Mouse (Mus musculus) testis, postnatal 10 days (tissue): ENCODE results near the gene Plcb1.

Experiments used
- DNase-seq: peaks from one replicate; pipeline ENCODE4 v3.0.0; 2021; ENCODE audit warnings: low spot score

Plcb1 gene

DNA sequence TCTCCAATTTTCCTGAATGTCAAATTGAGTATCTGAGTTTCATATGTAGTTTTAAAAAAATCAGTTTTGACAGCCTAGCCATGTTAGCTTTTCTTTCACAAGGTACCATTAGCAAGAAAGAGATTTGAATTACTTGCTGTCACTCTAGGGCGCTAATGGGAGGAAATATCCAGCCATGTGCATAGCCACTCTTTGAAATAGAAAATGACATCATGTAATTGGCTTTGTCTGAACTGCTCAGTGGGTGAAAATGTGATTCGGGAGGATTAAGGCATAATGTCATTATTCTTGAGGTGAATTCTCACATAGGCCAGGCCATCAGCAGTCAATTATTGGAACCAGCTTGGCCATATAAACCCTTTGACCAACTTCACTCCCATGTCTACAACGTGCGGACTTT, 285.5 kb downstream of the Plcb1 start:
- no peak for DNase-seq

DNA sequence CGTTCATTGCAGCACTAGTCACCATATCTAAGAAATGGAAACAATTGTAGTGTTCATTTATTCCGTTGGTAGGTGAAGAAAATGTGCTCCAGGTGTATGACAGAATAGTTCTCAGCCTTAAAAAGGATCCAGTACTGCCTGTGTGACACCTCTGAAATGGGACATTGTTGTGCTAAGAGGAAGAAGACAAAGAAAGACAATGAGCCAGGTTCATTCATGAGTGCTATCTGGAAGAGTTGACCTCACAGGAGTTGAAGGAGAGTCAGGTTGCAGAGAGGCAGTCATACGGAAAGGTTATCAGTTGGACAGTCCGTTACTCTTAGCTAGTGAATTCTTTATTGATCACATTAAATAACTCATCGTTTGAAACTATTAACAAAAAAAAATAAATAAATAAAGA, 286.6 kb downstream of the Plcb1 start:
- DNase-seq: no peak

DNA sequence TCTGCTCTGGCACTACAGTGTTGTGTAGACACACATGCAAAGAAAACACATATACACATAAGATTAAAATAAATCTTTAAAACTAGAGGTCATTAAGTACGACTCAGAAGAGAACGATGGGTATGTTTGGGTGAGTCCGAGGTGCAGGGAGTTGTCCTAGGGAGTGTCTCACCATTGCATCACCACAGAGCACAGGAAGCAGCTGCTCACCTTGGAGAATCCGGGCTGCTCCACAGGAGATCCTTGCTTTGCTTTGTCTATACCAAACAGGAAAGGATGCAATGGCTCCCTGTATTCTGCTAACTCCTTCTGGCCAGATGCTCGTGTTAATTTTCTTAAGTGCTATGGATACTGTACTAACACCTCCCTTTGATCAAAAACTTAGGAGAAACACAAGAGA, 287.1 kb downstream of the Plcb1 start:
- DNase-seq: no peak

DNA sequence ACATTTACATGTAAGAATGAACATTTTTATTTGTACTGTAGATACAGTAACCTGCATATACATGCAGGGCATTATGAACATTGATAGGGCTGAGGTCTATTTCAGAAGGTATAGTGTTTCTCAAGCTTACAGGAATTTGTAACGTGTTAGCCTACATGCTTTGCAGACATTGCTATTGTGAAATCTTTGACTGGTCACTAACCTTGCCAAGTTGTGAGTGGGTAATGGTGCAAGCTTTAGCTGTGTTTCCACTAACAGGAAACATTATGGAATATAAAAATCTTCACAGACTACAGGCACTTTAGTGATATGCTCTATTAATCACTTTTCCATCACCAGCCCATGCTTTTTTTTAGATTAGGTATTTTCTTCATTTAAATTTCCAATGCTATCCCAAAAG, 289.5 kb downstream of the Plcb1 start:
- no peak for DNase-seq

DNA sequence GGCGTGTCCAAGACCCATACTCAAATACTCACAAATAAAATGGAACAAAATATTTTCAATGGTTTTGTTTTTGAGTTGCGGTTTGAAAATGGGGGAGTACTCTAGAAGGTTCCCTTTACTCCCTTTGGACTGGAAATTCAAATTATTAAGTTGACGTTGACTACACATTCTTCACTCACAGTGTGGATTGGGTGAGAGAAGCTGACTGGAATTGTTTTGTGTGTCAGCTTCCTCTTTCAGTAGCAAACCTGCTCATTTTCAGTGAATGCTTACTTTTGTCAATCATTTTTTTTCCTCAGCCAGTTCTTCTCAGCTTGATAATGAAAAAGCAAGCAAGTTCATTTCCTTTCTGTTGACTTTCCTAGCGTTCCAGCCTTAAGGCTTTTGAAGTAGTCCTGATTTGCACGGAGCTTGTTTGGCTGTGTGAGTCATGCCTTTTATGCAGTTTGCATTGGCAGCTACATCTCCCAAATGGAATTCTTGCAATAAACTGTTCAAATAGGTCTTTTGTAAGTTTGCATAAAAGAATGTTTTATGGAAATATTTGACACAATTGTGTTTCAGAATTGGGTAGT, 306.8 kb downstream of the Plcb1 start:
- no peak for DNase-seq

DNA sequence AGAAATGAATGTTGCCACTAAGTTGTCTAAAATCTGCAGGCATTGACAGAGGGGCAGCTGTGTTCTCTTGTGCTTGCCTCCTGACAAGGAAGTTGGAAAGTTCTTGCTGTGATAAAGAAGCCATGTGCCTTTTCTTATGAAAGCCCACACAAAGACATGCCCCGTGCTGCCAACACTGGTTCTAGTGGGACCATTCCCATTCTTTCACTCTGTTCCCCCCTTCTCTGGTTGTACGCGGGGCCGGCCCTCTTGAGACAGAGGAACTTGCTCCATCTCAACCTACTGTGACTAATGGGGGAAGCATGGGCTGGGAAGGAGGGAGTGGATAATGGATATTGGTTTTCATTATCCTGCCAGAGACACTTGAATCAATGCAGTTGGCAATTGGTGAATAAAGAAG, 315.4 kb downstream of the Plcb1 start:
- no peak for DNase-seq

DNA sequence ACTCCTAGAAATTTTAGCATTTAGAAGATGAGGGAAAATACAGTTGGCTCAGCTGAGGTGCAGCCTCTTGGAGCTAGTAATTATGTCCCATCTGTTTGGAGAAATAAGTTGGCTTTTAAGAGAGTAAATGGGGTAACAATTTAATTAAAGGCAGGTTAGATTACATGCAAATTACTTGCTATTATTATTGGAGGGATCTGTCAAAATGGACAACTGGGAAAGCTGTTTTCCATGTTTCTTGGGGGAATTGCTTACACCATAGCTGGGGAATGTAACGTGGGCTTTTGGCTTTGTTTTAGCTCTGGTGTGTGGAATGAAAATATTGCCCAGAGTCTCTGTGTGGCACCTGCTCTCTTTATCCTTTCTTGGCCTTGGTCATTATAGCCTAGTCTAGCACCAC, 316.1 kb downstream of the Plcb1 start:
- no peak for DNase-seq

DNA sequence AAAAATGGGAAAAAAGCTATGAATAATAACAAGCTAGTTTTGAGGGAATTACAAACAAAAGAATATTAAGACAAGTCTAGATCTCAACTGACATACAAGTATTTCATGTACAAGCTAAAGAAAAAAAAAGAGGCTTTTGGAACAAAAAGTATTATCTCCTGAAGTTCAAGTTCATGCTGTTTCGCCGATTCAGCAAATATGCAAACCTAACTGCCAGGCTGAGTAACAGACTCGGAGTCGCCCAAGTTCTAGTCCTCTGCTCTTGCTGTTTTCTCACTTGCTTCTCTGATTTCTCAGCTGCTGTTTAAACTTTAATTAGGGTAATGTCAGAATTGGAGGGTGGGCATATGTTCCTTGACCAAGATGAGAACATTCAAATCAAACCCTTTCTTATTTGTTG, 320.8 kb downstream of the Plcb1 start:
- DNase-seq: no peak

DNA sequence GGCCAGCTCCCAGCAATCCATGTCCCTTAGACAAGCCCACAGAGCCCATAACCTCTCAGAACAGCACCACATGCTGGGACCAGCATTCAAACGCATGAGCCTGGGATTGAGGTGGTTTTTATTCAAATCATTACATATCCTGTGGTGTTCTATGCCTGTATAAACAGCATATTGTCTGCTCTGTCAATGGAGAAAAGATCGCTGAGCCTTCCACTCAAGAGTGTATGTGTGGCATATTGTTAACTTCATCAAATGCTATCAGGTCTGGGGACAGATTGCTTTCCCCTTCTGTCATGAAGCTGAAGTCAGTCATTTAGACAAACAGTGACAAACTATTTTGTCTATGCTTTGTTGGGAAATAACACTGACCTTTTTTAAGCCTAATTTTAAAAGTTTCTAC, 322.7 kb downstream of the Plcb1 start:
- DNase-seq: no peak

DNA sequence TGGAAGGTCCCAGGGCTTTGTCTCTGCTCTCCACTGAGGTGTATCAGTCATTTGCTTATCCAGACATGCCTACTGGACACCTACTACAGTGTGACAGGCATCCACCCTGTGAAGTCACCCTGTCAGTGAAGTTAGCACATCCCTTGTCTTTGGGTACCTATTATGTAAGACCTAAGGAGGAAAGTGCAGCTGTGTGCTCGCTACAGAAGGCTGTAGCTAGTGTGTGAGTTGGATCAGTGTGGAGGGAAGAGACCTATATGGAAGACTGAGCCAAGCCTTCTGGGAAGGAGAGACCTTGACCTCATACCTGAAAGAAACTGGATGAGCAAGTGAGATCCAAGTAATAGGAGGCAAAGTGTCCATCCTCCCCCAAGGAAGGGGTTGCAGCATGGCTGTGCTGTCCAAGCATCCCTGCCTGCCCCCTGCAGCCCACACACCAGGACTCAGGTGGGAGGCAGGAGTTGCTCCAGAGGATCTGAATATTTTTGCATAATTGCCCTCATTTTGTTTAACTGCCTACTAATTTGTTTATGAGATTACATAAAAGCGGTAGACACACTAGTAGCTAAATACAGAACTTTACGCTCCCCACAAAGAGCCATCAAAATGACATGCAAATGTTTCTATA, 328.7 kb downstream of the Plcb1 start:
- DNase-seq: no peak

DNA sequence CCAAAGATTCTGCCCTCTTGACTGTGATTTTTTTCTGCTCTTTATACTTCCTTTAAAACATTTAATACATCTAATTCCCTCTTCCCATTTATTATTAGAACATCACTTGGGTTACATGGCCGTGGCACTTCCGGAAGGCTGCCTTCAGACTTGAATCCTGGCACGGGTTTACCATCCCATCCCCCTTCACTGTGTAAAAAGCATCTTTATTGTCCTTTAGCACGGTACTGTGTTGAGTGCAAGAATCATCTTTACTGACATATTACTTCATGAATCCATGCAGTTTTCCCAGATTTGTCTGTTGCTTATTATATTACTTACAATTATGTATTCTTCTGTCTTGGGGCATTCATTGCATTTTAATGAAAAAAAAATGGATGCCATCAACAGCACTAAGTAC, 337.2 kb downstream of the Plcb1 start:
- no peak for DNase-seq

DNA sequence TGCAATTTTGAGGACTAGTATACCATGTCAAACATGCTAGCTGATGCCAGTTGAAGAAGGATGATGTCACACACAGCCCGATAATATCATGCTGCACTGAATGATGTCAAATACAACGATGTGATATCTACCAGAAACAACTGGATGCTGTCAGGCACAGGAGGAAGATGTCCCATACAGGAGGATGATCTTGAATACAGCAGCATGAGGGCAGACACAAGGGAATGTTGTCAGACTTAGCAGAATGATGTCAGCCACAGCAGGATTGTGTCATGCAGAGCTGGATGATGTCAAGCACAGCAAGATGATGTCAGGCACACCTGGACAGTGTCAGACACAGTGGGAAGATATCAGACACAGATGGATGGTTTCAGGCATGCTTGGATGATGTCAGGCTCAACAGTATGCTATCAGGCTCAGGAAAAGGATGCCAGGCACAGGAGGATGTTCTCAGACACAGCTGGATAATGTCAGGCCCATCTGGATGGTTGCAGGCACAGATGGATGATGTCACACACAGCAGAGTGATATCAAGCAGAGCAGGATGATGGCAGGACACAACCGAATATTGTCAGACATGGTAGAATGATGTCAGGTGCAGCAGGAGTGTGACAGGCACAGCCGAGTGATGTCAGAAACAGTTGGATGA, 338.0 kb downstream of the Plcb1 start:
- DNase-seq: no peak

DNA sequence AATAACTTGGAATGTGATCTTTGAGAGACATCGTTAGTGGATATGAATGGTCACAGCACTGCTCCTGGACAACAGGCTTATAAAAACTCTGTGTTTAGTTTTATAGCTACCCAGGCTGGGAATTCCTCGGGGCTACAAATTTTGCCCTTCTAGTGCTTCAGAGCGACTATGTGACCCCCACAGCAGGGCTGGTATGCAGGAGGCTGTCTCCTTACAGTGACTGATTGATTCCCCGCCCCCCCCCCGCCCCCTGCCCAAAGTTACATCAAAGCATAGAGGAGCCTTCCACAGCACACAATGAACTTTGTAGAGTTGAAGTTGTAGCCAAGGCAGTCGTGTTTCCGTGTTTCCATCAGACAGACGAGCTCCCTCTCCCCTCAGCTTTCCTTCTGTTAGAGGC, 354.7 kb downstream of the Plcb1 start:
- no peak for DNase-seq

DNA sequence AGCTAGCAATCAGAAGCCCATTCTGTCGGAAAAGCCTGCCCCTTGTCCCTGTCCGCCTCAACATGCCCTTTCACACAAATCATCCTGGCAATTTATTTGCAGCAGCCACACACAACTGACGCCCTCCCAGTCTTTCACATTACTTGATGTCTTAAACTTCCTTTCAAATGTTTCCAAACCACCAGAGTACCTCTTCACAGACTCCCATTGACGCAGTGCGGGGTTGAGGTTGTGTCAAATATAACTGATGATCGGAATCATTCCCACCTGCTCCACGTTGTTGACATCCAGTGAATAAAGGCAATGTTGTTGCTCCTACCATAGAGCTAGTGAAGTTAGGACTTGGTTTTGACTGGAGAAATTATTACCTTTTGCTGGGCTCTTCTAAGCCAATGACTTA, 366.4 kb downstream of the Plcb1 start:
- no peak for DNase-seq

DNA sequence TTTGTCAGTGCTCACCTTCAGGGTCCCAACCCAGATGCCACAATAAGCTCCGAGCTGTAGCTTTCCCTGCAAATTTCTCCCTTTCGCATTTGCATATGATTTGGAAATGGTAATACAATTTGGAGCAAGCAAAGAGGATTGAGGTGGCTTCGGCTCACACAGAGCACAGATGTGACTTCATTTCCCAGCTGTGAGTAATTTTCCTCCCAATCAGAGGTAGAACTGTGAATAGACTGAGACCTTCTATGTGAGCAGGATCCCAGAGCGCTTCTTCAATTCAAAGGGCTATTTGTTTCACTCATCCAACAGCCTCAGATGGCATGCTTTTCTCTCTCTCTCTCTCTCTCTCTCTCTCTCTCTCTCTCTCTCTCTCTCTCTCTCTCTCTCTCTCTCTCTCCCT, 367.4 kb downstream of the Plcb1 start:
- no peak for DNase-seq

DNA sequence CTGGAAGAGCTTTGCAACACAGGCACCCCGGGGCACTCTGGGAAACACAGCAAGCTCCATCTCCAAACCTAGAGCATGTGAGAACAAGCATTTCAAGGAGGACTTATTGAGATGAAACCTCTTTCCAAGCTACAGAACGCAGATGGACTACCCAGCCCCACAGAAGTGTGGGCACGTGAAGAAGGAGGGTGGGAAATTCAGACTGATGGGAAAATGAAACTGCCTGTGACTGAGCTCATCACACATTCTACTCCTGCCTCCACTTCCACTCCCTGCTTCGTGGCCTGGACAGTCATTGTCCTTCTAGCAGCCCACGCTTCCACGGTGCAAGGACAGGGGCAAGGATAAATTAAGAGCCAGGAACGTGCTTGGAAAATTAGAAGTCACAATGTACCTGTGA, 370.2 kb downstream of the Plcb1 start:
- DNase-seq: no peak

DNA sequence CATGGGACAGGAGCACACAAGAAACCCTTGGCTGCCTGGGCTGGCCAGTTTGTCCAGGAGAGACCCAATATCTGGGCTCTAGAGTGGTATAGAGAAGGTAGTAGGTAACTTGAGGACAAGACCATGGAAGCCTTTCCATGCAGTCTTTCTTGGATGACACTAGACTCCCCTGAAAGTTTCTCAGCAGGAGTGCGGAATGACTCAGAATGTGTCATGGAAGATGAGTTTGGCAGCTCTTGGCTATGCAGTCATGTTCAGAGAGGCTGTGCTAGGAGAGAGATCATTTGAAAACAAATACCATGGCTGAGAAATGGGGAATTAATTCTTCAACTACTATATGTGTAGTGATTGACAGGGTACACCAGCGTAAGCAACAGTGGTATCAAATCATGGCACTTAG, 372.1 kb downstream of the Plcb1 start:
- DNase-seq: no peak

DNA sequence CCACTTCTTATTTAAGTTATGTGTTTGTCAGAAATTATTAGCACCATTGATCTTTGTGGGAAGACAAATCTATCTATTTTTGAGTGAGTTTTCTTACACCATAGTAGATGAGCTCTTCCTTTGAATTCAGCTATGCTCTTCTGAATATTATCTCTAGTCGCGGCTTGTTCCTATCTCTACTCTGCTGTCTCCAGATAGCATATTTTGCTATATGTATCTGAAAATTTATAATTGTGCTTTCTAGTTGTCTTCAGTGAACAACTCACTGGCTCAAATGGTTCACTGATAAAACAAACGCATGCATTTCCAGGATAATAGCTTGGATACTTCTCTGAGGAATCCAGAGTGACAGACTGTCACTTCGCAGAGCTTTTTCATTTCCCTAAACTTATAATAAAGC, 375.8 kb downstream of the Plcb1 start:
- DNase-seq: no peak

DNA sequence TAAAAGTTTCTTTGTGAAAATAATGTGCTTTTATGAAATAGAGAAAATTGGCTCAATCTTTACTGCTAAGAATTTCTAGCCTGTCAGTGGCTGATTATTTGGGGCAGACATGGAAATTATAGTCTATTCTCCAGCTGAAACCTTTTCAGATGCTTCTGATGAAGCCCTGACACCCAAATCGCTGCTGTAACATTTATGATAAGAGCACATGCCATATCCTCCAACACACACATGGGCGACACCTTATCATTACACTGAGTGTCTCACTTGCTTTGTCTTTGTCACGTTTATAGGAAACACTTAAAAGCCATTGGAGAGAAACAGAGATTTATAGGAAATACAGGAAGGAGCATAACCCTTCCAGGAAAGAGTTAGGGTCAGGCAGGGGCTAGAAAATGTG, 379.6 kb downstream of the Plcb1 start:
- no peak for DNase-seq

DNA sequence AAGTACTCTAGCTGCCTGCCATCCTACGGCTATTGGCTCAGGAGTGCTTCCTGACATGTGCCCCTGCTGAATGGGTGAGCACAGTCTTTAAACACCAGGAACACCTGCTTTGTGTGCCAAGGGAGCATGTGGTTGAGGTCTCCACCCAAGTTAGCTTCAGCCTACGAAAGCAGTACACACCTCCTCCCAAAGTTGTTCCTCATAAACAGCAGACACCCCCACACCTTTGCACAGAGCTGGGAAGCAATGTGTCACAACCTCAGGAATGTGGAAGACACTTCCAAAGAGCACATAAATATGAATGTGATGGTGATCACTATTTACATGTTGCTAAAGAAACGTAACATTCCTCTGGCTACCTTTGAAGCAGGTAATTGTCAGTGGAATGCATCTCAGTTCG, 389.7 kb downstream of the Plcb1 start:
- no peak for DNase-seq

DNA sequence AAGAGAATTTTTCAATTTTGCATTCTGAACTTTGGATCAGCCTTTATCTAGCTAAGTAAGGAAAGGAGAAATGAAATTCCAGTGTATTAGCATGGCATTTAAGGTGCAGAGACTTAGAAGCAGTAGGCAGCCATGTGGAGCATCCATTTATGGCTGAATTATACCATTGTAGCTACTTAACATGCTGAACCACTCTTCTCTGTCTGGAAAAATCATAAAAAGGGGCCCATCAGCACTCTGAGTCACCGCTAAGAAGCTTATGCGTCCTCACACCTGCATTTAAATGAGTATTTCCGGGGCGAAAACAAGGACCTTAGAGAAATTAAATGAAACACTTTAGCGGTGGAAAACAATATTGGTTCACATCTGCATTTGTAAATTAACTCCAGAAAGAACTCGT, 401.8 kb downstream of the Plcb1 start:
- DNase-seq: no peak

DNA sequence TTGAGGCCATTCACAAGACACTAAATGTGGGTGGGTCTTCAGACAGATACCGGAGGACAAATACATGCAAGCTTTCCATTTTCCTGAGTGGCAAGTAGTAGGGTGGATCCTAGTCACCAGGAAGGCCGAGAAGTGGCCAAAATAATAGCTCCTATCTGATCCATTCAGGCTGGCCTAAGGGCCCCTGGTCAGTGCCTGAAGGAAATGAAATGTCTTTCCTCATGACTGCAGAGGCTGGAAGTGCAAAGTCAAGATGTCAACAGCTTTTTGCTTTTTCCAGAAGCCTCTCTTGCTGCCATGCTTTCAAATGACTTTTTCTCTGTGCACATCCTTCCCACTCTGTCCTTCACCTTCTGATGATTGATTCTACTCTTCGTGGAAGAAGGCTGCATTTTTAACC, 415.0 kb downstream of the Plcb1 start:
- no peak for DNase-seq

DNA sequence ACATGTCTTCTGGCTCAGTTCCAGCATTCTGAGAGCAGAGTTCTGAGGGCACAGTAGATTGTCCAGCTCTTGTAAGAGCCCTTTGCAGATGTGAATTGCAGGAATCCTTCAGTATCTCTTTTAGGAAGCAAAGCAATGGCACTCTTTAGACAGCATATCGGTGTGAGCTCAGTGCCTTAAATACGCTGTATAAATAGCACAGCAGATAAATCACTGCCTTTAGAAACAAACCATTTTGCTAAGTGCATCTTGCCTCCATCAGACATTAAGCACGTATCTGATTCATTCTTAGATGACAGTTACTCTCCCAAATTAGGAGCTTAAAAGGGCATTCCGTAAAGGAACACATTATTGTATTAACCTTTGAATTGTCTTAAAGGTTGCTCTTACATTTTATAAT, 416.5 kb downstream of the Plcb1 start:
- DNase-seq: no peak
